Mouse (Mus musculus) urinary bladder, postnatal 10 days (tissue): ENCODE results near the gene Irx1.

Source experiments
- DNase-seq: peaks from one replicate; pipeline ENCODE4 v3.0.0; 2022; ENCODE audit warnings: low spot score

Gene Irx1

GRCm38 (mm10) chr13:71910361-71910760, 53.2 kb downstream of the Irx1 start:
- DNase-seq: no peak
